Mouse (Mus musculus) limb, embryonic 14.5 days (tissue): ENCODE data around the gene Nedd9. TPM values are rescaled to one million over a fixed set of nuclear protein-coding genes. Genes with fewer than 3 reads are reported as not detected.

Source experiments
- ATAC-seq: fragments of 200-750 bp; cut with Nextera tagmentation; 2 replicates; pipeline ENCODE4 v1.8.0; 2017; ENCODE audit warnings: low read depth, moderate number of reproducible peaks, moderate TSS enrichment; ENCODE audit not compliant: low FRiP score
- DNase-seq: peaks from one replicate; pipeline ENCODE4 v3.0.0-alpha.2; 2015; ENCODE audit warnings: low spot score
- H3K27ac ChIP-seq: fragments of 300-500 bp; sonication (generic); replicated peaks from 2 replicates; pipeline ENCODE4 v1.5.1; 2014; ENCODE audit warnings: low read depth, mild to moderate bottlenecking, low read length, moderate library complexity, mixed read lengths
- H3K27me3 ChIP-seq: fragments of 300-500 bp; sonication (generic); 2 replicates; pipeline ENCODE4 v1.6.1; 2014; ENCODE audit warnings: low read length, mixed read lengths; ENCODE audit not compliant: control insufficient read depth, insufficient read depth
- H3K36me3 ChIP-seq: fragments of 300-500 bp; sonication (generic); 2 replicates; pipeline ENCODE4 v1.6.1; 2014; ENCODE audit warnings: mild to moderate bottlenecking, low read length, moderate library complexity, mixed read lengths; ENCODE audit not compliant: control insufficient read depth, insufficient read depth
- H3K4me1 ChIP-seq: fragments of 300-500 bp; sonication (generic); 2 replicates; pipeline ENCODE4 v1.6.1; 2014; ENCODE audit warnings: antibody characterized with exemption, low read length, mixed read lengths; ENCODE audit not compliant: control insufficient read depth, insufficient read depth
- H3K4me2 ChIP-seq: fragments of 300-500 bp; sonication (generic); replicated peaks from 2 replicates; pipeline ENCODE4 v1.6.1; 2014; ENCODE audit warnings: low read depth, mild to moderate bottlenecking, low read length, moderate library complexity; ENCODE audit not compliant: severe bottlenecking
- H3K4me3 ChIP-seq: fragments of 300-500 bp; sonication (generic); replicated peaks from 2 replicates; pipeline ENCODE4 v1.5.1; 2014; ENCODE audit warnings: low read length
- H3K9ac ChIP-seq: fragments of 300-500 bp; sonication (generic); 2 replicates; pipeline ENCODE4 v1.6.1; 2014; ENCODE audit warnings: mild to moderate bottlenecking, low read depth, low read length, moderate library complexity; ENCODE audit not compliant: severe bottlenecking
- H3K9me3 ChIP-seq: fragments of 300-500 bp; sonication (generic); 2 replicates; pipeline ENCODE4 v1.6.1; 2016; ENCODE audit warnings: low read length; ENCODE audit not compliant: control insufficient read depth
- POLR2A ChIP-seq: fragments of 200-500 bp; IDR thresholded peaks from 2 replicates; pipeline ENCODE4 v1.8.0; 2012; ENCODE audit warnings: inconsistent platforms, mild to moderate bottlenecking, moderate library complexity, borderline replicate concordance; ENCODE audit not compliant: insufficient read depth, insufficient read length; ENCODE audit errors: extremely low read depth
- WGBS: fragments of 180-500 bp; shearing (Covaris S2); extraction: QIAGEN DNeasy Blood & Tissue Kit; methylation state at CpG from one replicate; pipeline ENCODE4 v1.1.7; 2014; 5-methylcytosine and 5-hydroxymethylcytosine counted together
- polyA plus RNA-seq, 2 experiments: library from polyadenylated mRNA; depleted of rRNA in 1 of 2; stranded (reverse) in 1 of 2; unstranded in 1 of 2; fragments of >200 nt; fragmentation: Nextera tagmentation in 1 of 2; extraction: Ambion mirVana in 1 of 2; gene quantifications; 2 replicates each; pipeline versions ENCODE4 v1.2.1 to v1.2.3; 2012 to 2014

Gene Nedd9
- polyA plus RNA-seq, 2 experiments: 23.5 to 41.5 TPM

DNA sequence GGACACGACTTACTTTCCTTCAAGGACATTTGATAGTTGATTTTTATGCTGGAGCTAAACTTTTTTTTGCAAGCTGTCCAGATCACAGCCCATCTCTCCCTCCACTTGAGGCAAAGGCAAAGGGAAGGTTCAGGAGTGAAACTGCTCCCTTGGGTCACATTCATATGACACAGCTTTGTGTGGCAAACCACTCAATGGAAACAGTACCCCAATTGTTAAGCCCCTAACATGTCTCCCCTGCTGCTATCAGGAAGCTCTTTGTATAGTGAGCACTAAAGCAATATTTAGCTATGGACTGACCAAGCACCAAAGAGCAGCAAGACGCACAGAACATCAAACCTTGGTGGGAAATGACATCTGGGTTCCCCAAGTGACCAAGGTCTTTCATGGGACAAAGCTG is 158.7 kb downstream of the Nedd9 start:
- Histone ChIP-seq H3K9me3 (no peaks in the 10 kb centered on the region), H3K9ac (no peak overlapping the region), H3K4me2 (no peak overlapping the region), H3K27me3 (no peaks in the 10 kb centered on the region), H3K4me3 (no peak overlapping the region), H3K4me1 (no peaks in the 10 kb centered on the region; the same call in 1 of the 2 replicates), H3K27ac (no peak overlapping the region), H3K36me3 (peaks cover 6% of the 10 kb centered on the region; the same call in 1 of the 2 replicates)
- no peak for TF ChIP-seq POLR2A
- DNase-seq (no peak), ATAC-seq (no peak)
- WGBS: 73% methylated on average over 2 of the region's 2 CpGs

- peaks cover 6% of the 10 kb centered on the region; the same call in 1 of the 2 replicates for H3K36me3 ChIP-seq
- no peak overlapping the region for H3K4me2 ChIP-seq
Measured at GRCm38 (mm10) chr13:41327546-41327945, 159.6 kb downstream of the Nedd9 start.

GRCm38 (mm10) chr13:41326134-41326533 is 161.0 kb downstream of the Nedd9 start:
- H3K9me3 ChIP-seq: no peaks in the 10 kb centered on the region
- no peaks in the 10 kb centered on the region for H3K27me3 ChIP-seq
- no peak overlapping the region for H3K4me3 ChIP-seq
- TF ChIP-seq POLR2A: no peak
- DNase-seq (no peak), ATAC-seq (no peak)
- peaks cover 6% of the 10 kb centered on the region; the same call in 1 of the 2 replicates for H3K36me3 ChIP-seq
- H3K27ac ChIP-seq: no peak overlapping the region
- H3K4me2 ChIP-seq: no peak overlapping the region
- H3K9ac ChIP-seq: no peak overlapping the region
- H3K4me1 ChIP-seq: no peaks in the 10 kb centered on the region; the same call in 1 of the 2 replicates
- 88% methylated on average over 4 of the region's 4 CpGs for WGBS

More at GRCm38 (mm10) chr13:41327546-41327945, 159.6 kb downstream of the Nedd9 start:
- 46% methylated on average over 7 of the region's 7 CpGs for WGBS
- TF ChIP-seq POLR2A: no peak
- Histone ChIP-seq H3K4me1 (no peaks in the 10 kb centered on the region; the same call in 1 of the 2 replicates), H3K9me3 (no peaks in the 10 kb centered on the region), H3K9ac (no peak overlapping the region), H3K4me3 (no peak overlapping the region), H3K27ac (no peak overlapping the region), H3K27me3 (no peaks in the 10 kb centered on the region)
- no peak for DNase-seq
- ATAC-seq: no peak

DNA sequence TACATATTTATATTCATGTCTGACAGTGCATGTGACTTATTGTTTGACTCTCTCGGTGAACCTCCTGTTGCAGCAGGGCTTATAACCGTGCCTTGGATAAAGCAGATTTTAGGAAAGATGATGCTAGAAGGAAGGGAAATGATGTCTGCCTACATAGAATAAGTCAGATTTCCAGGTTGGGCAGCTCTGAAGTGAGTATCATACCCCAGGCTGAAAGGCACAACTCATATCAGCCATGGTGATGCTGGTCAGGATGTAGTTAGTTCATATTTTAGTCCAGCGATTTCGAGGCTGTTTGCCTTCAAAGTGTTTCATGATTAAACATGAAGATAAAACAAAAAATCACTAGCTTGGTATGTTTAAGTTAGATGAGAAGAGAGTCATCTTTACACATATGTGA is 161.8 kb downstream of the Nedd9 start:
- no peak for ATAC-seq

DNA sequence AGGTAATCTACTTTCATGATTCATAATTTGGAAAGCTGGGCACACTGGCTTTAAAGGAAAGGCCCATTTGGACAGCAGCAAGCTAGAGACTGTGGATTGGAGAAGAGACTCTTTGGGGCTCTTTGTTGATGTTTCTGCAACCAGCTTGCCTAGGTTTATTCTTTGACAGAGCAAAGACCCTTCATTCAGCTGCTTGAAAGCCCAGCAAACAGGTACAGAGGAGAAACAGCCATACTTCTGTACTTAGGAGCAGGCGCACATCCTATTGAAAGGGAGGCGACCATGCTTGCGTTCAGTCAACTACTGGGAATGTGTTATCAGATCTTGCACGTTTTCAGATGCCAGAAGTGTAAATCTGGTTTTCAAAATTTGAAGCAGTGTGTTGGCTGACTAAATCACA is 162.5 kb downstream of the Nedd9 start:
- no peak for ATAC-seq
- no peak overlapping the region for H3K4me2 ChIP-seq
- no peak for TF ChIP-seq POLR2A
- no peaks in the 10 kb centered on the region for H3K9me3 ChIP-seq
- H3K9ac ChIP-seq: no peak overlapping the region
- no peak overlapping the region for H3K27ac ChIP-seq
- H3K4me1 ChIP-seq: no peaks in the 10 kb centered on the region
- no peaks in the 10 kb centered on the region for H3K27me3 ChIP-seq
- peaks cover 6% of the 10 kb centered on the region; the same call in 1 of the 2 replicates for H3K36me3 ChIP-seq
- no peak for DNase-seq
- H3K4me3 ChIP-seq: no peak overlapping the region
- 86% methylated on average over 4 of the region's 4 CpGs for WGBS

More for the DNA sequence above, 161.8 kb downstream of the Nedd9 start:
- DNase-seq: no peak
- H3K27ac ChIP-seq: no peak overlapping the region
- no peak for TF ChIP-seq POLR2A
- no peaks in the 10 kb centered on the region for H3K9me3 ChIP-seq
- H3K27me3 ChIP-seq: no peaks in the 10 kb centered on the region
- H3K4me2 ChIP-seq: no peak overlapping the region
- H3K9ac ChIP-seq: no peak overlapping the region
- 88% methylated on average over 4 of the region's 4 CpGs for WGBS
- H3K4me1 ChIP-seq: no peaks in the 10 kb centered on the region
- H3K4me3 ChIP-seq: no peak overlapping the region
- peaks cover 6% of the 10 kb centered on the region; the same call in 1 of the 2 replicates for H3K36me3 ChIP-seq

DNA sequence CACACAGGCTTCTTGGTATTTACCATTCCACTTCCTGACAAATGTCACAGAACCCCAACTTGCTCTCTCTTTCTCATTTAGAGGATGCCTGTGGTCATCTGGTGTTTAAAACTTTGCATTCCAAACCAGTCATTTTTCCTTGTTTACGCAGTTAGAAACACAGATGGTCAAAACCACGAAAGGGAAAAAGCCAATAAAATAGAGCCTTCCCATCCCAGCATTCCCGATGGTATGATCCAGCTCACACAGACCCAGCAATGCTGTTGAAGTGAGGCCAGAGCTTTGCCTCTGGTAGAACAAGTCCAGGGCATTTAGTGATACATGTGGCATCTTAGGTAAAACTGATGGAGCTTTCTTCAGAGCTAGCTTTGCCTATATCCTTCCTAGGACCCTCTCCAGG is 165.7 kb downstream of the Nedd9 start:
- Histone ChIP-seq H3K9ac (no peak overlapping the region), H3K4me1 (no peaks in the 10 kb centered on the region), H3K4me2 (no peak overlapping the region), H3K36me3 (peaks cover 23% of the 10 kb centered on the region), H3K9me3 (no peaks in the 10 kb centered on the region), H3K27ac (no peak overlapping the region), H3K4me3 (no peak overlapping the region), H3K27me3 (no peaks in the 10 kb centered on the region)
- no peak for DNase-seq
- TF ChIP-seq POLR2A: no peak
- 42% methylated on average over 3 of the region's 3 CpGs for WGBS
- no peak for ATAC-seq
